Mouse (Mus musculus) erythroblast, adult 5-6 weeks (primary cell): ENCODE results near the gene Rb1. TPM values are rescaled to one million over a fixed set of nuclear protein-coding genes. Genes with fewer than 3 reads are reported as not detected.

Source experiments
- total RNA-seq, 2 experiments: library from RNA; stranded (forward) in 1 of 2; stranded (reverse) in 1 of 2; fragments of 150-400 nt in 1 of 2; fragments of 200-764, 138-1000 nt in 1 of 2; gene quantifications; 2 replicates each; pipeline versions ENCODE4 v1.2.3 to v1.2.4; 2015 to 2017; ENCODE audit warnings: low replicate concordance in 2 of 2

Gene Rb1
- total RNA-seq, 2 experiments from 2014 or later: 215 to 223 TPM

Other genes with a start within 250 kb of the Rb1 start
- 8.8 and 10.4 TPM in 2 replicates for gene Rcbtb2, start 202.8 kb downstream of the Rb1 start, total RNA-seq (2015; ENCODE audit: low replicate concordance)
- 10.7 and 12.4 TPM in 2 replicates for gene Rcbtb2, start 202.8 kb downstream of the Rb1 start, total RNA-seq (2017; ENCODE audit: low replicate concordance)
- gene Lpar6, start 87.9 kb downstream of the Rb1 start, total RNA-seq (2015; ENCODE audit: low replicate concordance): 3.8 and 8.8 TPM in 2 replicates
- 1.8 and 4.2 TPM in 2 replicates for gene Lpar6, start 87.9 kb downstream of the Rb1 start, total RNA-seq (2017; ENCODE audit: low replicate concordance)
- gene Itm2b, start 59.5 kb upstream of the Rb1 start, total RNA-seq (2015; ENCODE audit: low replicate concordance): 663 and 726 TPM in 2 replicates
- 538 and 746 TPM in 2 replicates for gene Itm2b, start 59.5 kb upstream of the Rb1 start, total RNA-seq (2017; ENCODE audit: low replicate concordance)
- gene Med4, start 184.2 kb upstream of the Rb1 start, total RNA-seq (2015; ENCODE audit: low replicate concordance): 8.1 and 10.2 TPM in 2 replicates
- gene Med4, start 184.2 kb upstream of the Rb1 start, total RNA-seq (2017; ENCODE audit: low replicate concordance): 9.5 and 20.1 TPM in 2 replicates
- gene Sucla2, start 199.5 kb upstream of the Rb1 start, total RNA-seq (2015; ENCODE audit: low replicate concordance): 16.3 and 18.1 TPM in 2 replicates
- 28.4 and 29.0 TPM in 2 replicates for gene Sucla2, start 199.5 kb upstream of the Rb1 start, total RNA-seq (2017; ENCODE audit: low replicate concordance)
- 2.5 and 5.2 TPM in 2 replicates for gene Nudt15, start 222.4 kb upstream of the Rb1 start, total RNA-seq (2015; ENCODE audit: low replicate concordance)
- 1.4 and 3.7 TPM in 2 replicates for gene Nudt15, start 222.4 kb upstream of the Rb1 start, total RNA-seq (2017; ENCODE audit: low replicate concordance)